Mouse (Mus musculus): ENCODE data around the gene Mael. TPM values are rescaled to one million over a fixed set of nuclear protein-coding genes. Genes with fewer than 3 reads are reported as not detected.
A peak's percentile ranks its signal among the peaks of the same experiment; 100 is the strongest.

The Mael gene
- polyA plus RNA-seq, 1 experiment from 2014 or later: not detected

DNA sequence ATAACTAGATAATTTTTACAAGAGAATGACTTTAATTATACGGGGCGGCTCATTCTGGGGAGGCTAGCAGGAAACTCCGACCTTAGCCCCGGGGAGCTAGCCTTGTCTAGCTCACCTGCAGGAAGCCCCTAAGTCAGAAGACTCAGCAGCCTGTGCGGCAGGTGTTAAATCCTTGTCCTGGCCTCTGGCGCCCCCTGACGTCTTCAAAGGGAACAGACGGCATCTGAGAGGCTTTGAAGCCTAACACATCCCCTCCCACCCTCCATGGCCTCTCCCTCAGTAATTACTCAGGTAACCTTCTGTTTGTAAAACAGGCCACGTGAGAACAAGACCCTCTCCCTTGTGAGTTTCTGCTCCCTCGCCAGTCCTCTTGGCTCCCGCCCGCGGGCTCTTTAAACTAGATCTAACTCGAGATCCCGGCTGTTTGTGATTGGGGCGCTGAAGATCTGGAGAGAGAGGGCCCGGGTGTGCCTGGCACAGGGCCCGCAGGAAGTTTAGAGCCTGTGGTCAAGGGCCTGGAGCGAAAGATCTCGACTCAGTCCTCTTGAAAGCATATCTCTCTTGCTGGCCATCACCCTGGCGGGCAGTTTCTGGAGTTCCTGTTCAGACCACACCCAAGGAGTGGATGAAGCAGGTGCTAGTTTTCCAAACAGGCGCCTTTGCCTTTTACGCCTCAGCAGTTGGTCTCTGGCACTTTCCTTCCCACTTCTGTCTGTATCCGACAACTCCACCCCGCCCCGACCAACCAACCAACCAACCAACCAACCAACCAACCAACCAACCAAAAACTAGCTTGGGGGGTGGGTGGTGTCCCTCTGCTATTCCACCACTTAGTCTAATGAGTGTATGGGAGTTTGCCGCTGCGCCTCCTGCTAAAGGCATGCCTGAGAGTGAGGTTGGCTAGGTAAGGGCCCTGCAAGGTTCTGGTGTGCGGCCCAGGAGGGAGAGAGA is 84.1 kb downstream of the Mael start:
- 16% methylated on average over 29 of the region's 29 CpGs for WGBS
- Histone ChIP-seq H3K9ac (ENCODE audit: low read length) (no peak overlapping the region), H3K4me3 (ENCODE audit: low read depth, low read length) (0 out of 2 replicates have a peak overlapping the region, but pooled peaks have one; percentile 8), H3K36me3 (ENCODE audit: control insufficient read depth, insufficient read depth, low read length) (no peaks in the 10 kb centered on the region), H3K4me1 (ENCODE audit: control insufficient read depth, insufficient read depth, low read length) (peaks cover 4% of the 10 kb centered on the region; the same call in 1 of the 2 replicates), H3K4me2 (ENCODE audit: low read depth) (0 out of 2 replicates have a peak overlapping the region, but pooled peaks have one; percentile 10), H3K27ac (ENCODE audit: low read depth, low read length) (no peak overlapping the region), H3K9me3 (ENCODE audit: control insufficient read depth, low read length) (no peaks in the 10 kb centered on the region), H3K27me3 (ENCODE audit: control insufficient read depth, insufficient read depth, low read length) (peaks cover 8% of the 10 kb centered on the region; the same call in 1 of the 2 replicates)
- ATAC-seq (ENCODE audit: insufficient read depth, low FRiP score, low TSS enrichment) (peak; percentile 40; the same call in 1 of the 2 replicates), DNase-seq (ENCODE audit: low spot score) (peak; percentile 77)

DNA sequence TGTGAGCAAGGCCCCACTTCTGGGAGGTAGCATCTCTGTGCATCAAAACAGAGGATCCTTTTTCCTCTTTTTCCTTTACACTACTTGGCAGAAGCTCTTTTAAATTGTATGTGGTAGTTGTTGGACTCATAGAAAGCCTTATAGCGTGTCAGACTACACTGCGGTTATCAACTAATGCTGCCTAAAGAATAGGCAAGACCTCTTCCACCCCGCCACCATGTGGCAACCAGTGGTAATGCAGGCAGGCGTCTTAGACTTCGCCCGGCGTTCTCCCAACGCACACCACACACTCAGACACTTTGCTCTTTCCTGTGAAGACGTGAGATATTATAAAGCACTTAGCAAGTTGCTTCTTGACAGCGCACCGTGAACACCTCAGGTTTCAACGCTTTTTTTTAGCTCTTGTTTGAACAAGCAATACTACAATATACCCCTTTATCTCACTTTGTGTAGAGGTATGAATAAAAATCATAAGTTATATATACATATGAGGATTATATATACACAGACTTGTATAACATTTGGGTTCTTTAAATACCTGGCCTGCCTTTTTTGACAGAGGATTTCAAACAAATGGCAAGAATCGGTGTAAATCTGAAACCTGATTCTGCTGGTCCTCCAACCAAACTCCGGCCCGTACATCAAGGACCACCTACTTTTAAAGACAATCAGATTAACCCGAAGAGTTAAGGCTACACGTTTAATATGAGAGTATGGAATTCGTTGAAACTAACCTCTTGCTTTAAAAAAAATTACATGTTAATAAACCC is 85.0 kb downstream of the Mael start:
- Histone ChIP-seq H3K9me3 (ENCODE audit: control insufficient read depth, low read length) (no peaks in the 10 kb centered on the region), H3K9ac (ENCODE audit: low read length) (no peak overlapping the region), H3K4me1 (ENCODE audit: control insufficient read depth, insufficient read depth, low read length) (peaks cover 4% of the 10 kb centered on the region; the same call in 1 of the 2 replicates), H3K27me3 (ENCODE audit: control insufficient read depth, insufficient read depth, low read length) (peaks cover 8% of the 10 kb centered on the region; the same call in 1 of the 2 replicates), H3K4me2 (ENCODE audit: low read depth) (no peak overlapping the region), H3K4me3 (ENCODE audit: low read depth, low read length) (no peak overlapping the region), H3K27ac (ENCODE audit: low read depth, low read length) (no peak overlapping the region), H3K36me3 (ENCODE audit: control insufficient read depth, insufficient read depth, low read length) (no peaks in the 10 kb centered on the region)
- DNase-seq (ENCODE audit: low spot score): peak; percentile 86
- ATAC-seq (ENCODE audit: insufficient read depth, low FRiP score, low TSS enrichment): no peak
- 13% methylated on average over 18 of the region's 18 CpGs for WGBS

DNA sequence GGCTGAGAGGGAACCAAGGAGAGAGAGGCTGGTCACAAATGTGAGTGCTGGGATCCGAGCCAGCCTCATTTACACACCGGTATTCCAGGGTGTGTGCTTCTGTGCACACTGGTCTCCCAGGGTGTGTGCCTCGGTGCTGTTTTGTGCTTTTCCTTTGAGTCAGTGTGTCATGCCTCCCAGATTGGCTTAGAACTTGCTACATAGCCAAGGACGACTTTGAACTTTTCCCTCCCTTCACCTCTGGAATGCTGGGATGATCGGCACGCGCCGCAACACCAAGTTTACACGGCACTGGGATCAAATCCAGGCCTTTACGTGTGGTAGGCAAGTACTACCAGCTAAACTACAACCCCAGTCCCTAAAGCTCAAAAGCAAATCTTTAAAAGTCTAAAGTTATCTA is 86.5 kb downstream of the Mael start:
- ATAC-seq (ENCODE audit: insufficient read depth, low FRiP score, low TSS enrichment) (no peak), DNase-seq (ENCODE audit: low spot score) (no peak)
- Histone ChIP-seq H3K4me1 (ENCODE audit: control insufficient read depth, insufficient read depth, low read length) (peaks cover 4% of the 10 kb centered on the region; the same call in 1 of the 2 replicates), H3K27me3 (ENCODE audit: control insufficient read depth, insufficient read depth, low read length) (peaks cover 8% of the 10 kb centered on the region; the same call in 1 of the 2 replicates), H3K4me2 (ENCODE audit: low read depth) (no peak overlapping the region), H3K9ac (ENCODE audit: low read length) (no peak overlapping the region), H3K27ac (ENCODE audit: low read depth, low read length) (no peak overlapping the region), H3K9me3 (ENCODE audit: control insufficient read depth, low read length) (no peaks in the 10 kb centered on the region), H3K4me3 (ENCODE audit: low read depth, low read length) (no peak overlapping the region), H3K36me3 (ENCODE audit: control insufficient read depth, insufficient read depth, low read length) (no peaks in the 10 kb centered on the region)
- WGBS: 94% methylated on average over 10 of the region's 10 CpGs

GRCm38 (mm10) chr1:166151341-166151740 is 87.2 kb downstream of the Mael start:
- peaks cover 4% of the 10 kb centered on the region; the same call in 1 of the 2 replicates for H3K4me1 ChIP-seq (ENCODE audit: control insufficient read depth, insufficient read depth, low read length)
- H3K9me3 ChIP-seq (ENCODE audit: control insufficient read depth, low read length): no peaks in the 10 kb centered on the region
- no peak overlapping the region for H3K4me3 ChIP-seq (ENCODE audit: low read depth, low read length)
- WGBS: 72% methylated on average over 11 of the region's 11 CpGs
- no peaks in the 10 kb centered on the region for H3K36me3 ChIP-seq (ENCODE audit: control insufficient read depth, insufficient read depth, low read length)
- no peak overlapping the region for H3K27ac ChIP-seq (ENCODE audit: low read depth, low read length)
- H3K27me3 ChIP-seq (ENCODE audit: control insufficient read depth, insufficient read depth, low read length): peaks cover 8% of the 10 kb centered on the region; the same call in 1 of the 2 replicates
- DNase-seq (ENCODE audit: low spot score) (no peak), ATAC-seq (ENCODE audit: insufficient read depth, low FRiP score, low TSS enrichment) (no peak)
- H3K9ac ChIP-seq (ENCODE audit: low read length): no peak overlapping the region
- no peak overlapping the region for H3K4me2 ChIP-seq (ENCODE audit: low read depth)

Other genes starting within 250 kb of the Mael start
- 27.0 and 27.5 TPM in 2 replicates for gene Pou2f1, start 236.1 kb downstream of the Mael start, polyA plus RNA-seq (2014; fragmentation: Nextera tagmentation; extraction: Ambion mirVana)
- 3.6 and 4.7 TPM in 2 replicates for gene Dusp27, start 110.8 kb downstream of the Mael start, polyA plus RNA-seq (2014; fragmentation: Nextera tagmentation; extraction: Ambion mirVana)
- 0.14 and 0.21 TPM in 2 replicates for gene Gpa33, start 108.5 kb downstream of the Mael start, polyA plus RNA-seq (2014; fragmentation: Nextera tagmentation; extraction: Ambion mirVana)
- gene Ildr2, start 15.4 kb upstream of the Mael start, polyA plus RNA-seq (2014; fragmentation: Nextera tagmentation; extraction: Ambion mirVana): 4.6 and 5.1 TPM in 2 replicates
- 71.1 and 74.0 TPM in 2 replicates for gene Tada1, start 140.3 kb upstream of the Mael start, polyA plus RNA-seq (2014; fragmentation: Nextera tagmentation; extraction: Ambion mirVana)
- 41.5 and 43.3 TPM in 2 replicates for gene Pogk, start 171.1 kb upstream of the Mael start, polyA plus RNA-seq (2014; fragmentation: Nextera tagmentation; extraction: Ambion mirVana)